Mouse (Mus musculus) heart, adult 2 months (tissue): ENCODE measurements around the gene Ttyh3. TPM values are rescaled to one million over a fixed set of nuclear protein-coding genes. Genes with fewer than 3 reads are reported as not detected.
A peak's percentile ranks its signal among the peaks of the same experiment; 100 is the strongest.

Source experiments
- DNase-seq, 2 experiments: peaks; one replicate each; pipeline ENCODE4 v3.0.0; 2021
- H3K27ac ChIP-seq: fragments of 200-600 bp; 2 replicates; pipeline ENCODE4 v1.8.1; 2022
- H3K27me3 ChIP-seq: fragments of 200-500 bp; 2 replicates; pipeline ENCODE4 v1.6.1; 2012; ENCODE audit warnings: mild to moderate bottlenecking, low read length, inconsistent platforms, mixed read lengths; ENCODE audit not compliant: control insufficient read depth, insufficient read depth
- H3K36me3 ChIP-seq: fragments of 200-500 bp; 2 replicates; pipeline ENCODE4 v1.6.1; 2012; ENCODE audit warnings: low read length, inconsistent platforms; ENCODE audit not compliant: control insufficient read depth, insufficient read depth
- H3K4me1 ChIP-seq: fragments of 200-500 bp; 2 replicates; pipeline ENCODE4 v1.6.1; 2011; ENCODE audit warnings: low read length; ENCODE audit not compliant: control insufficient read depth, insufficient read depth
- H3K4me3 ChIP-seq: fragments of 200-600 bp; 2 replicates; pipeline ENCODE4 v1.8.1; 2022
- H3K79me2 ChIP-seq: fragments of 200-500 bp; replicated peaks from 2 replicates; pipeline ENCODE4 v1.6.1; 2012; ENCODE audit warnings: mild to moderate bottlenecking, inconsistent platforms, low read length, moderate library complexity, mixed read lengths; ENCODE audit not compliant: control insufficient read depth, insufficient read depth
- H3K9ac ChIP-seq: fragments of 200-500 bp; 2 replicates; pipeline ENCODE4 v1.6.1; 2012; ENCODE audit warnings: low read depth, mild to moderate bottlenecking, control low read depth, inconsistent platforms, low read length, mixed read lengths
- CTCF ChIP-seq: fragments of 200-600 bp; IDR thresholded peaks from 2 replicates; pipeline ENCODE4 v1.8.1; 2022; ENCODE audit warnings: antibody characterized with exemption, mild to moderate bottlenecking, moderate library complexity
- EP300 ChIP-seq: fragments of 200-500 bp; IDR thresholded peaks from 2 replicates; pipeline ENCODE4 v1.6.1; 2011; ENCODE audit warnings: low read depth, low read length, control low read depth; ENCODE audit not compliant: insufficient read depth
- POLR2A ChIP-seq: fragments of 200-500 bp; IDR thresholded peaks from 2 replicates; pipeline ENCODE4 v1.6.1; 2011; ENCODE audit warnings: mild to moderate bottlenecking, low read depth, low read length, control low read depth; ENCODE audit not compliant: insufficient read depth
- WGBS: fragments of 180-500 bp; shearing (Covaris S2); methylation state at CpG from one replicate; pipeline ENCODE4 v1.1.7; 2018; 5-methylcytosine and 5-hydroxymethylcytosine counted together
- intact Hi-C: fragments of 180-260 bp; cut with DNase I; formaldehyde crosslinking; loops from one replicate; pipeline ENCODE4 v1.15.1; 2025
- polyA plus RNA-seq: library from polyadenylated mRNA; depleted of rRNA; stranded (reverse); fragments of >200 nt; gene quantifications from 2 replicates; pipeline ENCODE4 v1.2.3, GENCODE M21; 2012
- total RNA-seq, 2 experiments: library from RNA; stranded (reverse); gene quantifications; 2 replicates each; pipeline ENCODE4 v1.2.3; 2021

Gene Ttyh3
- total and polyA plus RNA-seq, 3 experiments = 10.6 to 14.6 (median 11.0) TPM

GRCm38 (mm10) chr5:140611021-140611583 is 37.7 kb downstream of the Ttyh3 start:
- intact Hi-C loops = loop anchor here (2.0 kb wide), 1 partner anchor 14 kb away; no protein-coding TSS in a partner anchor
- H3K9ac ChIP-seq = peak overlapping the region; percentile 50
- DNase-seq = peak; percentile 80 to 84
- peaks cover 8% of the 10 kb centered on the region for H3K4me1 ChIP-seq
- no peaks in the 10 kb centered on the region for H3K27me3 ChIP-seq
- TF ChIP-seq EP300 (no peak), POLR2A (0 out of 2 replicates have a peak, but pooled peaks have one; percentile 44)
- H3K36me3 ChIP-seq = no peaks in the 10 kb centered on the region
- 12% methylated on average over 21 of the region's 21 CpGs for WGBS
- peak overlapping the region; percentile 45 for H3K4me3 ChIP-seq
- no peaks in the 10 kb centered on the region for H3K79me2 ChIP-seq
- H3K27ac ChIP-seq = peak overlapping the region; percentile 81

GRCm38 (mm10) chr5:140610273-140611011 is 38.4 kb downstream of the Ttyh3 start:
- no peak for TF ChIP-seq CTCF
- no peak; the same call in 1 of the 2 replicates for TF ChIP-seq POLR2A
- TF ChIP-seq EP300 = no peak
- Histone ChIP-seq H3K27me3 (no peaks in the 10 kb centered on the region), H3K36me3 (no peaks in the 10 kb centered on the region), H3K4me3 (peak overlapping the region; percentile 45), H3K9ac (peak overlapping the region; percentile 50), H3K79me2 (no peaks in the 10 kb centered on the region), H3K27ac (peak overlapping the region; percentile 81), H3K4me1 (peaks cover 8% of the 10 kb centered on the region)
- 6% methylated on average over 30 of the region's 30 CpGs for WGBS
- peak; percentile 73 to 79 for DNase-seq
- intact Hi-C loops = loop anchor here (2.0 kb wide), 1 partner anchor 14 kb away; no protein-coding TSS in a partner anchor

- intact Hi-C loops = loop anchor here (2.0 kb wide), 2 partner anchors 13 to 41 kb away; no protein-coding TSS in a partner anchor
- TF ChIP-seq EP300 (no peak), POLR2A (0 out of 2 replicates have a peak, but pooled peaks have one; percentile 24)
- Histone ChIP-seq H3K36me3 (no peaks in the 10 kb centered on the region), H3K27me3 (no peaks in the 10 kb centered on the region), H3K4me1 (peaks cover 8% of the 10 kb centered on the region), H3K4me3 (peak overlapping the region; percentile 55), H3K27ac (peak overlapping the region; percentile 80), H3K9ac (peak overlapping the region; percentile 50), H3K79me2 (no peaks in the 10 kb centered on the region)
- peak; percentile 55 to 60 for DNase-seq
- 14% methylated on average over 13 of the region's 13 CpGs for WGBS
These were observed 39.1 kb downstream of the Ttyh3 start for GRCm38 (mm10) chr5:140609511-140610272.

- H3K4me1 ChIP-seq = peaks cover 11% of the 10 kb centered on the region
- intact Hi-C loops = loop anchor here (2.0 kb wide), 1 partner anchor 40 kb away; no protein-coding TSS in a partner anchor
- peak overlapping the region; percentile 55 for H3K4me3 ChIP-seq
- TF ChIP-seq POLR2A (no peak), EP300 (no peak), CTCF (no peak)
- H3K79me2 ChIP-seq = no peaks in the 10 kb centered on the region
- 5% methylated on average over 16 of the region's 16 CpGs for WGBS
- H3K27me3 ChIP-seq = no peaks in the 10 kb centered on the region
- H3K27ac ChIP-seq = peak overlapping the region; percentile 80
- DNase-seq = peak; percentile 38 to 57
- no peaks in the 10 kb centered on the region for H3K36me3 ChIP-seq
- H3K9ac ChIP-seq = peak overlapping the region; percentile 75
These were observed 40.2 kb downstream of the Ttyh3 start for GRCm38 (mm10) chr5:140608634-140609015.

- no peaks in the 10 kb centered on the region for H3K36me3 ChIP-seq
- peak overlapping the region; percentile 81 for H3K4me3 ChIP-seq
- peak overlapping the region; percentile 83 for H3K27ac ChIP-seq
- intact Hi-C loops = loop anchor here (2.0 kb wide), 1 partner anchor 39 kb away; no protein-coding TSS in a partner anchor
- no peak for TF ChIP-seq EP300
- TF ChIP-seq POLR2A = no peak
- no peak for TF ChIP-seq CTCF
- no peaks in the 10 kb centered on the region for H3K27me3 ChIP-seq
- H3K4me1 ChIP-seq = peaks cover 11% of the 10 kb centered on the region
- no peaks in the 10 kb centered on the region for H3K79me2 ChIP-seq
- peak overlapping the region; percentile 75 for H3K9ac ChIP-seq
- peak in 1 of 2 experiments; percentile 42 for DNase-seq
- 3% methylated on average over 16 of the region's 17 CpGs for WGBS
These were observed 40.8 kb downstream of the Ttyh3 start for GRCm38 (mm10) chr5:140607836-140608633.
